Mouse (Mus musculus) cerebellum, postnatal 4 days (tissue): ENCODE data around the gene Galnt12.

Source experiments
- DNase-seq, 2 experiments: peaks; one replicate each; pipeline ENCODE4 v3.0.0; 2022; ENCODE audit warnings: low spot score in 2 of 2, mixed read lengths in 1 of 2

The Galnt12 gene

GRCm38 (mm10) chr4:47150806-47151205 lies 59.1 kb downstream of the Galnt12 start:
- DNase-seq = no peak

GRCm38 (mm10) chr4:47151553-47152183 lies 60.0 kb downstream of the Galnt12 start:
- no peak for DNase-seq

- DNase-seq = no peak
Observed at GRCm38 (mm10) chr4:47161103-47161755, 69.5 kb downstream of the Galnt12 start.

- DNase-seq = no peak
Observed at GRCm38 (mm10) chr4:47161756-47162587, 70.3 kb downstream of the Galnt12 start.

GRCm38 (mm10) chr4:47172314-47172713 lies 80.6 kb downstream of the Galnt12 start:
- no peak for DNase-seq
